Mouse (Mus musculus): ENCODE data around the gene Otos. TPM values are rescaled to one million over a fixed set of nuclear protein-coding genes. Genes with fewer than 3 reads are reported as not detected.

Gene Otos
- polyA plus RNA-seq, 1 experiment: 1.6 TPM

- Histone ChIP-seq H3K4me3 (ENCODE audit: control insufficient read depth, insufficient read depth, low read length) (no peak overlapping the region), H3K27me3 (ENCODE audit: control insufficient read depth, insufficient read depth, low read length) (no peaks in the 10 kb centered on the region), H3K4me1 (replicated peaks; ENCODE audit: control insufficient read depth, insufficient read depth, low read length) (peaks cover 36% of the 10 kb centered on the region), H3K36me3 (ENCODE audit: control insufficient read depth, insufficient read depth, low read length) (no peaks in the 10 kb centered on the region), H3K27ac (ENCODE audit: control insufficient read depth, insufficient read depth, low read length) (no peak overlapping the region)
- no peak for TF ChIP-seq CTCF (IDR thresholded peaks at IDR 0.05; ENCODE audit: borderline replicate concordance, control insufficient read depth, extremely low read depth, insufficient read depth, low read length, poor library complexity)
- no peak for TF ChIP-seq POLR2A (IDR thresholded peaks at IDR 0.05; ENCODE audit: control insufficient read depth, extremely low read depth, insufficient read depth, low read length, poor library complexity)
- 96% methylated on average over 4 of the region's 4 CpGs for WGBS
- no peak for DNase-seq
Observed at GRCm38 (mm10) chr1:92643691-92644090, 5.0 kb downstream of the Otos start.

- WGBS: 4% methylated on average over 50 of the region's 50 CpGs
- H3K4me1 ChIP-seq (replicated peaks; ENCODE audit: control insufficient read depth, insufficient read depth, low read length): peaks cover 26% of the 10 kb centered on the region
- peaks cover 9% of the 10 kb centered on the region; the same call in 1 of the 2 replicates for H3K36me3 ChIP-seq (ENCODE audit: control insufficient read depth, insufficient read depth, low read length)
- H3K4me3 ChIP-seq (ENCODE audit: control insufficient read depth, insufficient read depth, low read length): peak within 1 kb of the TSS; percentile 67
- no peaks in the 10 kb centered on the region for H3K27me3 ChIP-seq (ENCODE audit: control insufficient read depth, insufficient read depth, low read length)
- TF ChIP-seq POLR2A (IDR thresholded peaks at IDR 0.05; ENCODE audit: control insufficient read depth, extremely low read depth, insufficient read depth, low read length, poor library complexity): peak; percentile 50; the same call in 1 of the 2 replicates
- TF ChIP-seq CTCF (IDR thresholded peaks at IDR 0.05; ENCODE audit: borderline replicate concordance, control insufficient read depth, extremely low read depth, insufficient read depth, low read length, poor library complexity): 0 out of 2 replicates have a peak, but pooled peaks have one; percentile 44
- DNase-seq: peak; percentile 88
- peak within 1 kb of the TSS; percentile 50 for H3K27ac ChIP-seq (ENCODE audit: control insufficient read depth, insufficient read depth, low read length)
Observed at GRCm38 (mm10) chr1:92641514-92642272, 6.9 kb downstream of the Otos start, which contains the start of gene Cops9. TSS of gene Cops9 (minus strand) at chr1:92641985.

- peak; percentile 26 for DNase-seq
Observed at GRCm38 (mm10) chr1:92640393-92640792, 8.2 kb downstream of the Otos start.

GRCm38 (mm10) chr1:92638736-92639135, 9.9 kb downstream of the Otos start:
- DNase-seq: no peak
- WGBS: 93% methylated on average over 4 of the region's 4 CpGs
- Histone ChIP-seq H3K4me1 (replicated peaks; ENCODE audit: control insufficient read depth, insufficient read depth, low read length) (peaks cover 26% of the 10 kb centered on the region), H3K27ac (ENCODE audit: control insufficient read depth, insufficient read depth, low read length) (no peak overlapping the region), H3K27me3 (ENCODE audit: control insufficient read depth, insufficient read depth, low read length) (no peaks in the 10 kb centered on the region), H3K4me3 (ENCODE audit: control insufficient read depth, insufficient read depth, low read length) (no peak overlapping the region), H3K36me3 (ENCODE audit: control insufficient read depth, insufficient read depth, low read length) (peaks cover 17% of the 10 kb centered on the region; the same call in 1 of the 2 replicates)
- TF ChIP-seq CTCF (IDR thresholded peaks at IDR 0.05; ENCODE audit: borderline replicate concordance, control insufficient read depth, extremely low read depth, insufficient read depth, low read length, poor library complexity) (no peak), POLR2A (IDR thresholded peaks at IDR 0.05; ENCODE audit: control insufficient read depth, extremely low read depth, insufficient read depth, low read length, poor library complexity) (no peak)

More at GRCm38 (mm10) chr1:92640393-92640792, 8.2 kb downstream of the Otos start:
- peak overlapping the region; percentile 38 for H3K27ac ChIP-seq (ENCODE audit: control insufficient read depth, insufficient read depth, low read length)
- no peak for TF ChIP-seq POLR2A (IDR thresholded peaks at IDR 0.05; ENCODE audit: control insufficient read depth, extremely low read depth, insufficient read depth, low read length, poor library complexity)
- no peak for TF ChIP-seq CTCF (IDR thresholded peaks at IDR 0.05; ENCODE audit: borderline replicate concordance, control insufficient read depth, extremely low read depth, insufficient read depth, low read length, poor library complexity)
- no peaks in the 10 kb centered on the region for H3K27me3 ChIP-seq (ENCODE audit: control insufficient read depth, insufficient read depth, low read length)
- H3K36me3 ChIP-seq (ENCODE audit: control insufficient read depth, insufficient read depth, low read length): peaks cover 17% of the 10 kb centered on the region; the same call in 1 of the 2 replicates
- H3K4me3 ChIP-seq (ENCODE audit: control insufficient read depth, insufficient read depth, low read length): peak overlapping the region; percentile 4; the same call in 1 of the 2 replicates
- peaks cover 26% of the 10 kb centered on the region for H3K4me1 ChIP-seq (replicated peaks; ENCODE audit: control insufficient read depth, insufficient read depth, low read length)
- 23% methylated on average over 6 of the region's 6 CpGs for WGBS

- WGBS: 99% methylated on average over 3 of the region's 3 CpGs
- H3K4me3 ChIP-seq (ENCODE audit: control insufficient read depth, insufficient read depth, low read length): no peak overlapping the region
- H3K27me3 ChIP-seq (ENCODE audit: control insufficient read depth, insufficient read depth, low read length): no peaks in the 10 kb centered on the region
- peaks cover 17% of the 10 kb centered on the region; the same call in 1 of the 2 replicates for H3K36me3 ChIP-seq (ENCODE audit: control insufficient read depth, insufficient read depth, low read length)
- DNase-seq: no peak
- no peak overlapping the region for H3K27ac ChIP-seq (ENCODE audit: control insufficient read depth, insufficient read depth, low read length)
- peaks cover 26% of the 10 kb centered on the region for H3K4me1 ChIP-seq (replicated peaks; ENCODE audit: control insufficient read depth, insufficient read depth, low read length)
- TF ChIP-seq CTCF (IDR thresholded peaks at IDR 0.05; ENCODE audit: borderline replicate concordance, control insufficient read depth, extremely low read depth, insufficient read depth, low read length, poor library complexity) (no peak), POLR2A (IDR thresholded peaks at IDR 0.05; ENCODE audit: control insufficient read depth, extremely low read depth, insufficient read depth, low read length, poor library complexity) (no peak)
Observed at GRCm38 (mm10) chr1:92638181-92638580, 10.5 kb downstream of the Otos start.

GRCm38 (mm10) chr1:92637501-92638172, 11.0 kb downstream of the Otos start:
- peaks cover 17% of the 10 kb centered on the region; the same call in 1 of the 2 replicates for H3K36me3 ChIP-seq (ENCODE audit: control insufficient read depth, insufficient read depth, low read length)
- peaks cover 28% of the 10 kb centered on the region for H3K4me1 ChIP-seq (replicated peaks; ENCODE audit: control insufficient read depth, insufficient read depth, low read length)
- no peak for DNase-seq
- no peak overlapping the region for H3K4me3 ChIP-seq (ENCODE audit: control insufficient read depth, insufficient read depth, low read length)
- TF ChIP-seq CTCF (IDR thresholded peaks at IDR 0.05; ENCODE audit: borderline replicate concordance, control insufficient read depth, extremely low read depth, insufficient read depth, low read length, poor library complexity): no peak
- TF ChIP-seq POLR2A (IDR thresholded peaks at IDR 0.05; ENCODE audit: control insufficient read depth, extremely low read depth, insufficient read depth, low read length, poor library complexity): no peak
- 98% methylated on average over 15 of the region's 15 CpGs for WGBS
- H3K27ac ChIP-seq (ENCODE audit: control insufficient read depth, insufficient read depth, low read length): no peak overlapping the region
- no peaks in the 10 kb centered on the region for H3K27me3 ChIP-seq (ENCODE audit: control insufficient read depth, insufficient read depth, low read length)

All from thymus, adult 2 months (tissue).